15 mouse cellular contexts compared by ENCODE assay signal in the genomic region with DNA sequence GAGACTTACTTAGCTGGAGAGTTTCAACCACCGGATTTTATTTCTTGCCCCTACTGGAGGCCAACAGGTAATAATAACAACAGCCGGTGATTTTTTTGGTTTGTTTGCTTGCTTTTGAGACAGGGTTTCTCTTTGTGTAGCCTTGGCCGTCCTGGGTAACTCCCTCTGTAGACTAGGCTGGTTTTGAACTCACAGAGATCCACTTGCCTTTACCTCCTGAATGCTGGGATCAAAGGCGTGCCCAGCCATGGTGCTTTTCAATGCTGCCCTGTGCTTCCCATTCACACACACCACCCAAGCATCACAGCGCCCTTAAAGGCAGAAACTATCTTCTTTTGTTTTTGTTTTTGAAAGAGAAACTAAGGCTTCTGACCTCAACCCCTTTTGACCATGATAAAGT. TPM values are rescaled to one million over a fixed set of nuclear protein-coding genes. Genes with fewer than 3 reads are reported as not detected.
A peak's percentile ranks its signal among the peaks of the same experiment; 100 is the strongest.
DNase-seq lines count a peak whose midpoint lies in the region; ATAC-seq and TF ChIP-seq lines count a peak whose summit lies in the region.
"Had no signal": no experiment of that assay in that cellular context is flagged by ENCODE, and none has a peak within 500 bp of the region (broad histone marks: within the 10 kb centered on the region; RNA-seq: fewer than 3 reads in every experiment).

No protein-coding gene starts in this region.

- no peak for TF ChIP-seq POLR2A in ES-Bruce4 (IDR thresholded peaks at IDR 0.05; ENCODE audit: insufficient read depth, low read length)

- DNase-seq in gastrocnemius, adult 2 months, result no peak
- no peak for DNase-seq in gastrocnemius, adult 8-10 months (ENCODE audit: low spot score in 2 of 2)
- no peak for DNase-seq in kidney, adult 18-20 months
- no peak for DNase-seq in adipocyte (ENCODE audit: low spot score)
- DNase-seq in natural killer cell, adult 2 months (ENCODE audit: low spot score in 2 of 2), result no peak
- DNase-seq: cerebellum, adult 9-11 months; forebrain, postnatal 0 days; left cerebral cortex, postnatal 4 days had no signal

- no peak for TF ChIP-seq CTCF in gastrocnemius, adult 2 months (IDR thresholded peaks at IDR 0.05)
- no peak for TF ChIP-seq CTCF in ES-Bruce4 (IDR thresholded peaks at IDR 0.05; ENCODE audit: low read depth, low read length)

- WGBS in kidney, embryonic 16.5 days, result 60% methylated on average over 5 of the region's 5 CpGs
- 76% methylated on average over 5 of the region's 5 CpGs for WGBS in intestine, embryonic 16.5 days

- H3K9ac ChIP-seq in kidney, embryonic 16.5 days (replicated peaks; ENCODE audit: low read length), result no peak overlapping the region
- no peak overlapping the region for H3K9ac ChIP-seq in ES-Bruce4 (ENCODE audit: low read depth, poor library complexity, severe bottlenecking)
- no peak overlapping the region for H3K9ac ChIP-seq in intestine, embryonic 16.5 days (ENCODE audit: low read depth, low read length)
- H3K9ac ChIP-seq: embryonic facial prominence, embryonic 12.5 days; forebrain, postnatal 0 days; neural tube, embryonic 15.5 days had no signal

- H3K4me1 ChIP-seq in kidney, embryonic 16.5 days (ENCODE audit: insufficient read depth, low read length), result peaks cover 9% of the 10 kb centered on the region; the same call in 1 of the 2 replicates
- peaks cover 3% of the 10 kb centered on the region for H3K4me1 ChIP-seq in ES-Bruce4 (ENCODE audit: control insufficient read depth, insufficient read depth, low read length)
- peaks cover 6% of the 10 kb centered on the region for H3K4me1 ChIP-seq in intestine, embryonic 16.5 days (ENCODE audit: control insufficient read depth, insufficient read depth, low read length)

- H3K36me3 ChIP-seq in kidney, embryonic 16.5 days (ENCODE audit: insufficient read depth, low read length), result no peaks in the 10 kb centered on the region
- no peaks in the 10 kb centered on the region for H3K36me3 ChIP-seq in ES-Bruce4 (ENCODE audit: control insufficient read depth, insufficient read depth, low read length, poor library complexity, severe bottlenecking)
- H3K36me3 ChIP-seq in intestine, embryonic 16.5 days (ENCODE audit: control insufficient read depth, insufficient read depth, low read length), result no peaks in the 10 kb centered on the region
- H3K36me3 ChIP-seq: embryonic facial prominence, embryonic 12.5 days; neural tube, embryonic 15.5 days had no signal

- no peak for ATAC-seq in kidney, embryonic 16.5 days (ENCODE audit: low FRiP score, low TSS enrichment)
- no peak for ATAC-seq in intestine, embryonic 16.5 days
- ATAC-seq: forebrain, postnatal 0 days; hindbrain, postnatal 0 days had no signal

- no peaks in the 10 kb centered on the region for H3K9me3 ChIP-seq in kidney, embryonic 16.5 days (ENCODE audit: low read length)
- H3K9me3 ChIP-seq in ES-Bruce4 (replicated peaks; ENCODE audit: control insufficient read depth, insufficient read depth, low read length, poor library complexity, severe bottlenecking), result no peaks in the 10 kb centered on the region
- no peaks in the 10 kb centered on the region for H3K9me3 ChIP-seq in intestine, embryonic 16.5 days (ENCODE audit: control insufficient read depth, low read length)
- H3K9me3 ChIP-seq: embryonic facial prominence, embryonic 12.5 days; G1E; neural tube, embryonic 15.5 days had no signal

- H3K4me3 ChIP-seq in gastrocnemius, adult 2 months, result no peak overlapping the region
- H3K4me3 ChIP-seq in kidney, embryonic 16.5 days (ENCODE audit: low read length), result no peak overlapping the region
- H3K4me3 ChIP-seq in ES-Bruce4 (ENCODE audit: low read depth, low read length), result no peak overlapping the region
- no peak overlapping the region for H3K4me3 ChIP-seq in intestine, embryonic 16.5 days (ENCODE audit: low read length)
- H3K4me3 ChIP-seq: embryonic facial prominence, embryonic 12.5 days; neural tube, embryonic 15.5 days had no signal

- peak overlapping the region; percentile 75 for H3K27ac ChIP-seq in gastrocnemius, adult 2 months
- peak overlapping the region; percentile 72 for H3K27ac ChIP-seq in kidney, embryonic 16.5 days (ENCODE audit: low read length)
- peak overlapping the region; percentile 4 for H3K27ac ChIP-seq in ES-Bruce4 (ENCODE audit: insufficient read depth, low read length)
- H3K27ac ChIP-seq in intestine, embryonic 16.5 days (ENCODE audit: low read length), result peak overlapping the region; percentile 35
- H3K27ac ChIP-seq: embryonic facial prominence, embryonic 12.5 days; hindbrain, postnatal 0 days; neural tube, embryonic 15.5 days had no signal

- intact Hi-C loops in gastrocnemius, adult 2 months (cut with DNase I), result loop anchor here (5.0 kb wide), 1 partner anchor 72 kb away; no protein-coding TSS in a partner anchor

- TF ChIP-seq EP300 in ES-Bruce4 (IDR thresholded peaks at IDR 0.05; ENCODE audit: insufficient read depth, low read depth, low read length), result no peak

- no peak overlapping the region for H3K4me2 ChIP-seq in kidney, embryonic 16.5 days (replicated peaks; ENCODE audit: low read depth, low read length)
- H3K4me2 ChIP-seq in intestine, embryonic 16.5 days (ENCODE audit: low read depth, low read length), result no peak overlapping the region
- H3K4me2 ChIP-seq: embryonic facial prominence, embryonic 12.5 days; neural tube, embryonic 15.5 days had no signal

- no peaks in the 10 kb centered on the region for H3K27me3 ChIP-seq in kidney, embryonic 16.5 days (ENCODE audit: insufficient read depth, low read length)
- H3K27me3 ChIP-seq in ES-Bruce4 (ENCODE audit: control insufficient read depth, insufficient read depth, low read length, poor library complexity, severe bottlenecking), result no peaks in the 10 kb centered on the region
- no peaks in the 10 kb centered on the region for H3K27me3 ChIP-seq in intestine, embryonic 16.5 days (replicated peaks; ENCODE audit: control insufficient read depth, insufficient read depth, low read length)
- H3K27me3 ChIP-seq: embryonic facial prominence, embryonic 12.5 days had no signal

RNA-seq across cellular contexts. Expression of a gene that starts 5.6 kb away (rescaled TPM):
- total RNA-seq in gastrocnemius, adult 2 months (2021), result 1 to 10 TPM; 3.5 to 5.1 TPM
- 1 to 10 TPM; 2.4 to 3.9 (median 3.7) TPM for total RNA-seq in gastrocnemius, adult 8-10 months (2022)
- 12.2 and 15.9 TPM in 2 replicates for polyA plus RNA-seq in kidney, embryonic 16.5 days (2015; fragmentation: Nextera tagmentation; extraction: Ambion mirVana)
- 21.9 and 26.5 TPM in 2 replicates for polyA plus RNA-seq in ES-Bruce4 (2011; ENCODE audit: insufficient read depth, insufficient read length, low read depth, missing spikeins)
- 8.5 and 9.1 TPM in 2 replicates for polyA plus RNA-seq in intestine, embryonic 16.5 days (2015; fragmentation: Nextera tagmentation; extraction: Ambion mirVana)

RNA-seq across cellular contexts. Expression of a gene that starts 36.5 kb away (rescaled TPM):
- 10 to 100 TPM; 20.1 to 24.0 TPM for total RNA-seq in gastrocnemius, adult 2 months (2021)
- total RNA-seq in gastrocnemius, adult 8-10 months (2022), result 10 to 100 TPM; 21.7 to 26.7 (median 25.3) TPM
- polyA plus RNA-seq in kidney, embryonic 16.5 days (2015; fragmentation: Nextera tagmentation; extraction: Ambion mirVana), result 84.3 and 91.4 TPM in 2 replicates
- polyA plus RNA-seq in ES-Bruce4 (2011; ENCODE audit: insufficient read depth, insufficient read length, low read depth, missing spikeins), result 109 and 113 TPM in 2 replicates
- polyA plus RNA-seq in intestine, embryonic 16.5 days (2015; fragmentation: Nextera tagmentation; extraction: Ambion mirVana), result 56.6 and 66.6 TPM in 2 replicates

RNA-seq across cellular contexts. Expression of a gene that starts 59.9 kb away (rescaled TPM):
- under 1 TPM; 0.56 to 0.59 TPM for total RNA-seq in gastrocnemius, adult 2 months (2021)
- under 1 TPM; 0.65 to 0.94 (median 0.75) TPM for total RNA-seq in gastrocnemius, adult 8-10 months (2022)
- polyA plus RNA-seq in kidney, embryonic 16.5 days (2015; fragmentation: Nextera tagmentation; extraction: Ambion mirVana), result 1.5 and 1.6 TPM in 2 replicates
- polyA plus RNA-seq in ES-Bruce4 (2011; ENCODE audit: insufficient read depth, insufficient read length, low read depth, missing spikeins), result 0.18 and 0.46 TPM in 2 replicates
- 0.09 and 0.28 TPM in 2 replicates for polyA plus RNA-seq in intestine, embryonic 16.5 days (2015; fragmentation: Nextera tagmentation; extraction: Ambion mirVana)
- polyA plus RNA-seq: G1E had no signal

Comparison
In these comparisons a context has a peak if more than half of its experiments do, and no peak if none do; other contexts are left out.
1. H3K27ac ChIP-seq: peak in every context shown above with its lines; median percentile 75 in gastrocnemius, adult 2 months; 72 in kidney, embryonic 16.5 days; 35 in intestine, embryonic 16.5 days; 4 in ES-Bruce4.